Mouse (Mus musculus) myocyte (in vitro differentiated cells): Measurements from ENCODE around the gene Comt.

Source experiments
- E2F4 ChIP-seq: IDR thresholded peaks from one replicate; pipeline ENCODE4 v1.6.1; 2011; ENCODE audit warnings: mild to moderate bottlenecking, control low read depth, moderate library complexity; ENCODE audit not compliant: insufficient read depth
- MAX ChIP-seq: IDR thresholded peaks from one replicate; pipeline ENCODE4 v1.6.1; 2011; ENCODE audit warnings: low read depth, mild to moderate bottlenecking, control low read depth
- MYOD1 ChIP-seq, 3 experiments: IDR thresholded peaks; one replicate each; pipeline ENCODE4 v1.6.1; 2011; ENCODE audit warnings: control low read depth in 2 of 3, low read depth in 2 of 3, mild to moderate bottlenecking in 2 of 3, moderate library complexity in 1 of 3; ENCODE audit not compliant: insufficient read length in 2 of 3, control insufficient read depth in 1 of 3
- MYOG ChIP-seq, 3 experiments: IDR thresholded peaks; one replicate each; pipeline ENCODE4 v1.6.1; 2011; ENCODE audit warnings: control low read depth in 2 of 3, low read depth in 2 of 3, mild to moderate bottlenecking in 2 of 3; ENCODE audit not compliant: insufficient read length in 2 of 3, control insufficient read depth in 1 of 3, insufficient read depth in 1 of 3
- POLR2A ChIP-seq: IDR thresholded peaks from one replicate; pipeline ENCODE4 v1.6.1; 2011; ENCODE audit warnings: low read depth, mild to moderate bottlenecking, control low read depth, moderate library complexity; ENCODE audit not compliant: insufficient read length
- POLR2AphosphoS2 ChIP-seq: IDR thresholded peaks from one replicate; pipeline ENCODE4 v1.6.1; 2011; ENCODE audit warnings: low read depth, control low read depth; ENCODE audit not compliant: insufficient read length
- REST ChIP-seq: IDR thresholded peaks from one replicate; pipeline ENCODE4 v1.6.1; 2011; ENCODE audit warnings: mild to moderate bottlenecking, control low read depth, moderate library complexity; ENCODE audit not compliant: insufficient read depth, insufficient read length
- TCF12 ChIP-seq: IDR thresholded peaks from one replicate; pipeline ENCODE4 v1.6.1; 2011; ENCODE audit warnings: mild to moderate bottlenecking, control low read depth; ENCODE audit not compliant: poor library complexity, insufficient read depth, severe bottlenecking
- USF1 ChIP-seq: IDR thresholded peaks from one replicate; pipeline ENCODE4 v1.6.1; 2011; ENCODE audit warnings: low read depth, mild to moderate bottlenecking, control low read depth, moderate library complexity

GRCm38 (mm10) chr16:18426215-18426791 is 349 bp downstream of the Comt start, which contains the start of gene Txnrd2:
- TF ChIP-seq POLR2A (peak; percentile 92), POLR2AphosphoS2 (no peak), TCF12 (no peak), MAX (no peak), MYOG (IDR thresholded peaks at IDR 0.05; ENCODE audit: control insufficient read depth in 1 of 3, insufficient read depth in 1 of 3, insufficient read length in 2 of 3, low read depth in 2 of 3) (peak in 2 of 3 experiments; percentile 12 to 55), USF1 (no peak), E2F4 (no peak), MYOD1 (IDR thresholded peaks at IDR 0.05; ENCODE audit: control insufficient read depth in 1 of 3, insufficient read length in 2 of 3, low read depth in 2 of 3) (peak in 1 of 3 experiments; percentile 51), REST (peak; percentile 22)
